Mouse (Mus musculus): ENCODE data around the gene Gab2.

GRCm38 (mm10) chr7:97074974-97075373, 6.4 kb upstream of the Gab2 start:
- TF ChIP-seq MAX (IDR thresholded peaks at IDR 0.05) (no peak), CTCF (IDR thresholded peaks at IDR 0.05; ENCODE audit: control insufficient read depth, insufficient read depth, insufficient read length) (no peak), USF1 (IDR thresholded peaks at IDR 0.05; ENCODE audit: low read depth) (no peak)

All from C2C12 (cell line).